Mouse (Mus musculus) megakaryocyte progenitor cell, adult 5-6 weeks (primary cell): ENCODE results near the gene Ddx4. TPM values are rescaled to one million over a fixed set of nuclear protein-coding genes. Genes with fewer than 3 reads are reported as not detected.
A peak's percentile ranks its signal among the peaks of the same experiment; 100 is the strongest.

Experiments used
- ATAC-seq: replicated peaks from 2 replicates; pipeline ENCODE4 v1.8.0; 2016; ENCODE audit warnings: mild to moderate bottlenecking, moderate TSS enrichment, inconsistent platforms; ENCODE audit not compliant: poor library complexity
- total RNA-seq, 2 experiments: library from RNA; stranded (forward) in 1 of 2; stranded (reverse) in 1 of 2; fragments of 157-497, 149-512 nt in 1 of 2; fragments of 200-1000 nt in 1 of 2; gene quantifications; 2 replicates each; pipeline versions ENCODE4 v1.2.3 to v1.2.4; 2015 to 2017

Gene Ddx4
- total RNA-seq, 2 experiments from 2014 or later: 0.54 to 1.4 TPM

DNA sequence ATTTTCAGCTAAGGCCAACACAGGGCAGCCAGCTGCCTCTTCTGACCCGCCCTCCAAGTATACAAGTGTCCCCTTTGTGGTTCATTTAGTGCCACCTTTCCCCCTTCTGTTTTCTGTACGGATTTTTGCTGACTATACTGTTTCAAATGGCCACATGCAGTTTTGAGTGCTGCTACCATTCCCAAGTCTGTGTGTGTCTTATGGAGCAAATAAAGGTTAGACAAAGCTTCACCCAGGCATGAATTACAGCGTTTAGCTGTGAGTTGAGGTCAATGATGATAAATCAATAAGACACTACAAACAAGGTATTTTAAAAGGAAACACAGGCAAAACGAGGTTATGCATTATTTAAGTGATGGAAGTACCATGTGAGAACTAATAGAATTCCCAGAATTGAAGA is 82.7 kb downstream of the Ddx4 start:
- no peak for ATAC-seq

DNA sequence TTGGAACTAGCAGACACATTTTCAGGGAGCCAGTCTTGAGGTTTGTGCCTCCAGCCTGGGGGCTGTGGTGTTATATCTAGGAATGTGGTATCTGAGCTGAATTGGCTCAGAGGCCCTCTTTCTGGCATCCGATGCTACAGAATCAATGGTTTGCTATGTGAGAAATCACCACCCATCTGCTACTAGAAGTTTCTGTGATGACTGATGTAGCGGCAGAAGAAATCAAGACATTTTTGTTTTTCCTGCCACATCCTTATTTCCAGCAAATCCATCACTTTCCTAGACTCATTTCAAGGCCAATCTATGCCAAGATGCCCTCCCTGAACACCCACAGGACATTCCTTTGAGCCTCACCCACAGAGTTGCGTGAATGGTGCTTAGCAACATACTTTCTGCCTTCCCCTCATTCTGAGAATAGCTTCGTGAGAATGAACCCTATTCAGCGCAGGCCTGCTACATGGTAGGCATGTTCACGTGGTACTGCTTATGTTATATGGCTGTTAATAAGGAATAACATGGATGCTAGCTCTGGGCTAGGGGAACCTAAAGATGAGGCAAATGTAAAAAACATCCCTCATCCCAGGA is 91.6 kb downstream of the Ddx4 start:
- no peak for ATAC-seq

DNA sequence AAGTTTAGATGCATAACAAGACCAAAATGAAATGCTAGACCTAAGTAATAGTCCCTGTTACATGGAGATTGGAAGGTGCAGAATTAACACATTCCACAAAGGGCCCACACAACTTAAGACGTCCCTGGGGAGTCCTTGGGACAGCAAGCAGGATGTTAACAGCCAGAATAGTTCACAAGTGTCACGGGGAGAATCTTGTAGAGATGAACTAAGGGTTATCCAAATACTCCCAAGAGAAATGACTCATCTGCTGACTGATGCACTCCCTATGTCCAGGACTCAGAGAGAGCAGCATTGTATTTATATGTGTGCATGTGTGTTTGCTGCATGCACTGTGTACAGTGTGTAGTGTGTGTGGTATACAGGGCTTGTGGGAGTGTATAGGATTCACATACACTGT is 95.8 kb downstream of the Ddx4 start:
- ATAC-seq: no peak

DNA sequence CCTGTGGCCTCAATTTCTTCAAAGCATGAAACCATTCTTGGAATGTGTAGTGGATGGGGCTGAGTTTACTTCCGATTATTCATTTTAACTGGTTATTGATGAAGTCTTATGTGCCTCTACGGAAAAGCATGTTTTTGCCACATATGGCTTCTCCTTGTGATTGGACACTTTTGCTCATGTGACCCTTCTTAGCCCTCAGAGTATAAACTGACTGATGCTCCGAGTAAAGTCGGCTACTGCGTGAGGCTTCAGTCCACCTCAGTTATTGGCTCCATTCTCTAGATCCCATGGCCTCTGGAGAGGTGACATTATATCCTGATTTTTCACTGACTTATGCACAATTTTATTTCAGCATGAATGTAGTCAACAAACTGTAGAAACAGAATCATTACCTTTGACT is 99.0 kb downstream of the Ddx4 start:
- no peak for ATAC-seq

DNA sequence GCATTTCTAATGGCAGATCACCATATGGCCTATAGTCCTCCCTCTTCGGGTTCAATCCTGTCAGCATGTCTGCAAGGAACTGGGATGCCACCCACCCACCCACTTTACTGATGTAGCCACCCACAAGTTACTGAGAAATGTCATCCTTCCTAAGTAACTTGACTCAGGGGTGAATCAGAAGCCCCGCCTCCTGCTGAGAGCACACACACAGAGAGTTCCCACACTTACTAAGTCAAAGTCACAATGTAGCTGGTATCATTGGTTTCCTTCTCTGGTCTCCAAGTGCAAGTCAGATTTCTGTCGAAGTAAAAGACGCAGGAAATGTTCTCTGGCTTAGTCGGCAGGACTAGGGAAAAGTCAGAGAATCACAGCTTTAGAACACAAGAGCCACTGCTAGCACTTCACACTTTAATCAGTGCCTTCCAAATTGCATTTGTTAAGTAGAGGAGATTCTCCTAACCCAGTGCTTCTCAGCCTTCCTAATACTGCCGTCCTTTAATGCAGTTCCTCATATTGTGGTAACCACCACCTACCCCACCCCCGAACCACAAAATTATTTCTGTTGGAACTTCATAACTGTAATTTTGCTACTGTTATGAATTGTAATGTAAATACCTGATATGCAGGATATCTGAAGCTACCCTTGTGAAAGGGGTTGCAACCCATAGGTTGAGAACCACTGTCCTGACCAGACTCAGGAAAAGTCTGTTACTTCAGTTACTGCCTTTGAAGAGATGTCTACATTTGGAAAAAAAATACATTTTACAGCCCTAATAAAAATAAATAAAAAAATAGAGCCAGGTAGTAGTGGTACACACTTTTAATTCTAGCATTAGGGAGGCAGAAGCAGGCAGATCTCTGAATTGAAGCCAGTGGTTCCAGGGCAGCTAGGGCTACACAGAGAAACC is 100.4 kb downstream of the Ddx4 start:
- peak; percentile 85 for ATAC-seq

Other genes with a start within 250 kb of the Ddx4 start
- gene Il6st, start 188.4 kb downstream of the Ddx4 start, total RNA-seq (2015): 25.0 and 29.8 TPM in 2 replicates
- gene Il6st, start 188.4 kb downstream of the Ddx4 start, total RNA-seq (2017): 27.9 and 32.7 TPM in 2 replicates
- 5.4 and 6.2 TPM in 2 replicates for gene Il31ra, start 58.1 kb downstream of the Ddx4 start, total RNA-seq (2015)
- gene Il31ra, start 58.1 kb downstream of the Ddx4 start, total RNA-seq (2017): 4.9 and 8.4 TPM in 2 replicates
- gene Slc38a9, start 8.3 kb upstream of the Ddx4 start, total RNA-seq (2015): 20.0 and 24.2 TPM in 2 replicates
- gene Slc38a9, start 8.3 kb upstream of the Ddx4 start, total RNA-seq (2017): 11.1 and 17.8 TPM in 2 replicates
- gene Plpp1, start 148.3 kb upstream of the Ddx4 start, total RNA-seq (2015): 1.2 and 1.6 TPM in 2 replicates
- gene Plpp1, start 148.3 kb upstream of the Ddx4 start, total RNA-seq (2017): 1.0 and 2.7 TPM in 2 replicates